Mouse (Mus musculus) large intestine, adult 2 months (tissue): ENCODE data around the gene Ncbp3. TPM values are rescaled to one million over a fixed set of nuclear protein-coding genes. Genes with fewer than 3 reads are reported as not detected.

Source experiments
- DNase-seq: peaks from one replicate; pipeline ENCODE4 v3.0.0-alpha.2; 2012; ENCODE audit warnings: low read depth, low spot score
- WGBS: fragments of 180-500 bp; shearing (Covaris S2); methylation state at CpG from one replicate; pipeline ENCODE4 v1.1.7; 2018; 5-methylcytosine and 5-hydroxymethylcytosine counted together
- polyA plus RNA-seq: library from polyadenylated mRNA; depleted of rRNA; stranded (reverse); fragments of >200 nt; gene quantifications from 2 replicates; pipeline ENCODE4 v1.2.3, GENCODE M21; 2012

Ncbp3 gene
- polyA plus RNA-seq, 1 experiment: 2.2 TPM

DNA sequence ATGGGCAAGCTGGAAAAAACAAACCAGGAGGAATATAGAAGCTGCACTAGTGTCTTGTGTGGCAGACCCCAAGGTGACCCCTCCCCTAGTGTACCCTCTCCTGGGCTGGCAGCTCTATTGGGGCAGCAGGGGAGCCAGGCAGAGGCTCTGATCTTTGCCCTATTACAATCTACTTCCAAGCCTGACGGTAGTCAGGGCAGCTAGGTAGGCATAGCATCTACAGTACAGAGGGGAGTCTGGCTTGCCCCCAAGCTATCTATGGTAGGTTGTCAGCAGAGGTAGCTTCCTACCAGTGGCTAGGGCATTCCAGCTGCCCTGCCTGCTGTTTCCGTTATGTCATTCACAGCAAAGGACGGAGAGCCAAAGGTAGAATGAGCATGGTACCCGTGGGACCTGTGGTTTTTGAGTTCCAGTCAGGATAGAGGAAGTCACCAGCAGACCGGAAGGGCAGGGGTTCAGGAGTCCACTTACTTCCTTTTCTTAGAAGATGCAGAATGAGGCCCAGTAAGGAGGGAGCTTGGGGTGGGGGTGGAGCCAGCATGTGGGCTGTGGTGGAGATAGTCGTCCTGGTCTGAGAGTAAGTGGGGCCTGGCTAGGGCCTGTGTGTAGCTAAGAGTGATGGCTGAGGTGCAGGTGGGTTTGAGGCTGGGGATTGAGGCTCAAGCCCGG, 23.2 kb upstream of the Ncbp3 start:
- no peak for DNase-seq
- 45% methylated on average over 7 of the region's 7 CpGs for WGBS

- no peak for DNase-seq
- 41% methylated on average over 8 of the region's 8 CpGs for WGBS
These were observed 20.6 kb upstream of the Ncbp3 start for GRCm38 (mm10) chr11:73026961-73027360.

GRCm38 (mm10) chr11:73030821-73031498, 16.6 kb upstream of the Ncbp3 start:
- DNase-seq: peak; percentile 75
- 21% methylated on average over 20 of the region's 20 CpGs for WGBS

DNA sequence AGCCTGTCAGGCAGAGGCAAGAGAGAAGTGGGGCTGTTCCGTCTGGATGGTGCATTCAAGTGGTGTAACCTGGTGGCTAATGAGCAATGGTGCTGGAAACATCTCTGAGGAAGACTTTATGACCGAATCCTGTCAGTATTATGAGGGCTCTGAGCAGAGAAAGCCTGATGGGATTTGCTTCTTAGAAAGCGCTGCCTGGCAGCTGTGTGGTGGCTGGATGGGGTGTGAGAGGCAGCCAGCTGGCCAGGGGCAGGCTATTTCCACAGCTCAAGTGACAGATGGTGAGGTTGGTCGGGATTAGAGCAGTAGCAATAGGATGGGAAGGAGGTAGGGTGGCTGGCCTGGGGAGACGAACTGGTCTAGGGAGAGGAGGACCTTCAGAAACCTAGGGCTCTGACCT, 16.0 kb upstream of the Ncbp3 start:
- DNase-seq: no peak
- 74% methylated on average over 5 of the region's 5 CpGs for WGBS

- no peak for DNase-seq
- WGBS: 74% methylated on average over 7 of the region's 7 CpGs
These were observed 11.5 kb upstream of the Ncbp3 start for GRCm38 (mm10) chr11:73036077-73036476.

DNA sequence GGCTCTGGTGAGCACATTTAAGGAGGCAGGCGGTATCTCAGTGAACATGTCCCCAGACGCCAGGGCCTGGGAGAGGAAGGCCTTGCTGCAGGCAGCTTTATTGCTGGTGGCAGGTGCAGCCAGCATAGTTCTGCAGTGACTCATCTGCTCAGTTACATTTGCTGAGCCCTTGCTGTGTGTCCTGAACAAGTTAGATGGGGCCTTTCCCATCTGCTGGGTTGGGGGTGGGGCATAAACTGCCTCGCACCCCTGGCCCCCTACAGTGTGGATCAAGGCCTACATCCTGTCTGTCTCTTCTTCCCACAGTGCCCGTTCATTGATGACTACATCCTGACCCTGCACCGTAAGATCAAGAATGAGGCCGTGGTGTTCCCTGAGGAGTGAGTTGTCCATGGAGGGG, 10.7 kb upstream of the Ncbp3 start:
- no peak for DNase-seq
- 33% methylated on average over 6 of the region's 6 CpGs for WGBS

DNA sequence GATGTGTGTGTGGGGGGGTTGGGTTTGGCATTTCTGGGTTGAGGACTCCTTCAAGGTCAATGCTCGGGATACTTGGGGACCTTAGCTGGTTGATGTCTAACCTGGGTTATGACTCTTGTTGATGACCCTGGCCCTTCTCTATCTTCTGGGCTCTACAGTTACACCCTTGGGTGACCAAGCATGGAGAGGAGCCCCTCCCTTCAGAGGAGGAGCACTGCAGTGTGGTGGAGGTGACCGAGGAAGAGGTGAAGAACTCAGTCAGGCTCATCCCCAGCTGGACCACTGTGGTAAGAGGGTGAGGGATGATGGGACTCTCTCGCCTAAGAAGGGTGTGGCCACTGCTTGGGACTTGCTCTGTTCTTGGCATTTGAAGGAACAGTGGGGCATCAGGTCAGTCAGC, 9.9 kb upstream of the Ncbp3 start:
- DNase-seq: no peak
- WGBS: 88% methylated on average over 3 of the region's 3 CpGs

DNA sequence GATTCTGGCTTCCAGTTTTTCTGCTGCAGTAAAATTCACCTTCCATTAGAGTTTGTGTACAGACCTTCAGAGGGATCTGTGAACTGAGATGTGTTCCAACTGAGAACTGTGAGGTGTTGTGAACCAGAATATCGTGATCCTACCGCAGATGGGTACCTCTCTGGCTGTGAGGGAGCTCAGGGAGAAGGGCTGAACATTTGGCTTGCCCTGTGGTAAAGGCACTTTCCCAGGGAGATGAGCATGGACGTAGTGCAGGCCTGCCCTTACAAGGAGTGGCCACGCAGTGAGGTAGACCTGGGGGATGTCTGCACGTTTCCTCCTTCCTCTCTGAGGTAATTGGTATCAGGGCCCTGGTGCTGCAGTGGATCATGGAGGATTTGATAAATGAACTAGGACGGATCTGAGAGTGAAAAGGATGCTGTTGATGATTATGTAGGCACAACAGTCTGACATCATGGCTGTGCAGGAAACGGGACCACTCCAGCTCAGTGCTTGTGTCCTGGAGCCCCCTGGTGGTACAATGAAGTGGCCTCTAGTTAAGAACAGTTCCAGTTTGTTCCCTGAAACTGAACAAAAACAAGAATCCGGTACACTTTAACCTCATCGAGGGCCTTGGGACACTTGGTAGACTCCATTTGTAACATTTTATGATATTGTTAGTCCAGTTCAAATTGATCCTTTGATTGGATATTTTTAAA, 8.3 kb upstream of the Ncbp3 start:
- 63% methylated on average over 9 of the region's 9 CpGs for WGBS
- DNase-seq: no peak

- no peak for DNase-seq
- 35% methylated on average over 6 of the region's 6 CpGs for WGBS
These were observed 3.3 kb upstream of the Ncbp3 start for GRCm38 (mm10) chr11:73044229-73044755.

DNA sequence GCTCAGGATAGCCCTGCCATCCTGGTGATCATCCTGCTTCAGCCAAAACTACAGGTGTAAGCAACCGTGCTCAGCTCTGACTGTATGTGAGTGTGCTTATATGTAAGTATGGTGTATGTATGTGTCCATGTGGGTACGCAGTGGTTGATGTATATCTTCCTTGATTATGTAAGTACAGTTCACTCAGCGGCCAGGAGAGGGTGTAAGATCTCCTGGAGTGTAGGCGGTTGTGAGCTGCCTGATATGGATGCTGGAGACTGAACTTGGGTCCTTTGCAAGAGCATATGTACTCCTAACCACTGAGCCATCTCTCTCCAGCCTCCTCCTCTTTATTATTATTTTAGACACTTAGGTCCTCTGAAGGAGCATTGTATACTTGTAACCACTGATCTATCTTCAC, 2.8 kb upstream of the Ncbp3 start:
- whole genome bisulfite sequencing: 78% methylated on average over 4 of the region's 4 CpGs
- DNase-seq: no peak

DNA sequence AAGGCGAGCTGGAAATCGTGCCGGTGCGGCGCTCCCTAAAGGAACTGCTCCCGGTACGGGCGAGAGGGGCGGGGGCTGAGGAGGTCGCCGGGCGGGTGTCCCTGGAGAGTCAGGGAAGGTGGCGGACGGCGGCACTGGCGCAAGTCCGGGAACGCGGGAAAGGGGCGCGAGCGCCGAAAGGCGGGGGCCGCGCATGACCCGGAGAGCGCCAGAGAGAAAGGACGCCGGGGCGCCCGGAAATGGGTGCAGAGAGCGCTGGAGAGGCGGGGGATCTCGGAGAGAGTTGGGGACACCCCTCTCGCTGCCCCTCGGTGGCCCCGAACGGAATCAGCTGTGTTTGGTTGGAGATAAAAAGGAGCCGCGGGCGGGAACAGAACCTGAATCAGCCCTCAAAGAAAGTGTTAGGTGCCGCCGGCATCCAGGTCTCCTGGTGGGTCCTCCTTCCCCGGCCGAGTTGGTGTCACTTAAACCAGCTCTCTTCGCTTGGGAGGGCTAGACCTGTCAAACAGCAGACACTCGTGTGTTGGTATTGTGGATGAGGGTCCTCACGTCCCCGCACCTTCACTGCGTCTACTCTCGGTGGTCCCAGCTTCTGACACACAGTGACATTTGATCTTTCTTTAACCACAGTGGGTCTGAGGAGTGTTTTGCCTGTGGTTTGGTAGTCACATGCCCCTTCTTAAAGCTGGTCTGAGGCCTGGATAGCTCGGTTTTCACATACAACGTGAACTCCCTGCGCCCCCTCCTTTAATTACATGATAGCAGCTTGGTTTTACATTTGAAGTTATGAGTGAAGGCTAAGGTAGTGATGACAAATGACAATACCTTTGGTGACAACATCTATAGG, 670 bp downstream of the Ncbp3 start:
- no peak for DNase-seq
- 2% methylated on average over 55 of the region's 55 CpGs for WGBS

DNA sequence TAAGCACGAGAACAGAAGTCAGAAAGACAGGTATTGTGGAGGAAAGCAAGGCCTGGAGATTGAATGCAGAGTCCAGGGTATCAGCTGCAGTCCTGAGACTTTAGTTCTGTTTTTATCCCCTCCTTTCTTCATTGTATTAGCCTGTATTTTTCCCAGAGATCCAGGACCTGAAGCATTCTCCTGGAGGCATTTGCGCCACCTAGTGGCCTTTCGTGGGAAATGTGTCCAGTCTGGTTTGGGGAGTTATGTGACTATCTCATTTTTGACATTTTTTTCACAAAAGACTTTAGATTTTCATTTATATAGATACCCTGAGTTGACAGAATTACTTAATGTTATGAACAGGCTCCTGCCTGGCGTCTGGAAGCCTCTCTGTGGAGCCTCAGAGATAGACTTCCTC, 1.8 kb downstream of the Ncbp3 start:
- DNase-seq: peak; percentile 72
- 3% methylated on average over 4 of the region's 4 CpGs for WGBS

- 90% methylated on average over 1 of the region's 1 CpGs for WGBS
- no peak for DNase-seq
These were observed 5.2 kb downstream of the Ncbp3 start for GRCm38 (mm10) chr11:73052795-73053194.

DNA sequence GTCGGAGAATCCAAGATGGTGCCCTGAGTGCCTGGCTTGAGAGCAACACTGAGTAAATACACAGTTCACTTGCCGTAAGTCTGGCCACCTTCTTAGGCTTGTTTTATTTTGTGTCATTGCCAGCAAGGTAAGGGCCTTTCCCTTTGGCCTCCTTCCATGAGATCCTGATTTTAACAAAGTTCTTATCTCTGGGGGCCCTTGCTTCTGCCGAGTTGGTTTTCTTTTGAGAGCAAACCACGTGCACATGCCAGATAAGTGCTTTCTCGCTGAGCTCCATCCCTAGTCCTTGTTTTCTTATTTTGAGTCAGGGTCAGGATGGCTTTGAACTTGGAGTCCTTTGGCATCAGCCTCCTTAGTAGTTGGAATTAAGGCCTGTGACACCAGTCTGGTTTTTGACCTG, 10.1 kb downstream of the Ncbp3 start:
- no peak for DNase-seq
- WGBS: 60% methylated on average over 5 of the region's 5 CpGs

- 66% methylated on average over 3 of the region's 3 CpGs for WGBS
- DNase-seq: no peak
These were observed 12.0 kb downstream of the Ncbp3 start for GRCm38 (mm10) chr11:73059630-73060029.

DNA sequence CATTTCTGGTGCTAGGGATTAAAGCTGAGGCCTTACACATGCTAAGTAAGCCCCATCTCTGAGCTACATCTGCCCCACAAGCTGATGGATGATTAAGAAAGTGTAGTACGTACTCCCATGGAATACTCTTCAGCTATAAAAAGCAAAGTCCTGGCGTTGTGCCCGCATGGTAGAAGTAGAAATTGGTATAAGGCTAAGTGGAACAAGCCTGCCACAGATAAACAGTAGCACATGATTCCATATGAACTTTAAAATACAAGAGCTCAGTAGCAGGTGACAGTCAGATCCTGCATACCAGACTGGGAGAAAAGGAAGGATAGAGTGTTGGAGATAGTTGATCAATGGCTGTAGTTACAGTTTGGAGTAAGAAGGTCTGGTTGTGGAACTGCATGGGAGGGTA, 13.8 kb downstream of the Ncbp3 start:
- no peak for DNase-seq
- WGBS: 75% methylated on average over 3 of the region's 3 CpGs

- 84% methylated on average over 3 of the region's 3 CpGs for WGBS
- DNase-seq: no peak
These were observed 24.3 kb downstream of the Ncbp3 start for GRCm38 (mm10) chr11:73071839-73072238.

DNA sequence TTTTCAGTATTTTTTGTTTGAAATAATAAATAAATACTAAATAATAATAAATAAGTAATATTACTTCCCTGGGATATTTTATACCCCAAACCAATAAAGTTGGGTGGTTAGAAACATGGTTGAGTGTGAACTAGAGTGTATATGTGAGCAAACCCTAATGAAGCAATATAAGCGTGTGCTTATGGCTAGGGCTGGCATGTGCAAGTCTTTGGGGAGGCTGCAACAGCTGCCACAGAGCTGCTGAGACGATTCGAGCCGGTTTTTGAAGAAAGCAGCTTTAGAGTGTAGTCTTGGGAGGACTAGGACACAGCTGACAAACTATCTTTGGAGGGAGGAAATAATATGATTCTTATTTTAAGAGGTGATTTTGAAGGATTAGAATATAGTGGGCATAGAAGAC, 28.7 kb downstream of the Ncbp3 start:
- WGBS: 84% methylated on average over 4 of the region's 4 CpGs
- no peak for DNase-seq

DNA sequence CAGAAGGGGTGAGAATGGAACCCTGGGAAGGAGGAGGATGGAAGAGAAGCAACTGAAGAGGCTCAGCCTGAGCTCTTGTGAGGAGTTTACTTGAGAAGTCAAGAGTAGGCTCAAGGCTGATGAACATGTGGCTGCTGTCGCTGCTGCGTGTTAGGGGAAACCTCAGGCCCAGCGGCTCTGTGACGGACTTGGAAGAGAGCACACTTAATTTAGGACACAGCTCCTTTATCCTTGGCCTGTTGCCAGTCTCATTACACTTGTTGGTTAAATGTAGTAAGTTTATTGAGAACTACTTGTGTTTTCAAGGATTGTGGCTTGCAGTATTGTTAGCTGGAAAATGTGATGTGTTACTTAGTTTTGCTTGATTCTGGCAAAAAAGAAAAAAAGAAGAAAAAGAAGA, 29.1 kb downstream of the Ncbp3 start:
- WGBS: 69% methylated on average over 4 of the region's 4 CpGs
- no peak for DNase-seq

GRCm38 (mm10) chr11:73077211-73077720, 29.7 kb downstream of the Ncbp3 start:
- WGBS: 81% methylated on average over 6 of the region's 6 CpGs
- DNase-seq: no peak
